In the genomic region with DNA sequence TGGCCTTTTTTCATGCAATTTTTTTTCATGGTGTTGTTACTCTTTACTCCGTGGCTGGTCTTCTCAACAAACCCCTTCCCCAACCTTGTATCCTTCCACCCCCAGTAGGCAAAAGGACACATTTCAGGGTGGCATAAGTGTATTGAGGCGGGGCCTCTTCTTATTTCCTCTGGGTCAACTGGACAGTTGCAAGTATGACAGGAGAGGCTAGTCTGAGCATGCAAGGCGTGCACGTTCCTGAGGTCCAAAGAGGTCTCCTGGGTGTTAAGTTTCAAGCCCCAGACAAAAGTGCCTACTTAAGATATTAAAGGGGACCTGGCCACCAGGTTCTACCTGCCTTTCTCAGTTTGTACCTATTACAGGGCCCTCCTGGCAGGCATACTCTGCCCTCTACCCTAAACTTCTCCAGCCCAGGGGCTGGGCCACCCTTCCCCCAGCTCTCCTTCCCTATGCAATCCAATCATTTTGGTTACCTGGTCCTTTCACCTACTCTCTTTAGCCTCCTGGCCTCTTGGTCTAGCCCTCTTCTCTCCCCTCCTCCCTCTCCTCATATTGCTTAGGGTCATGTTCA, we compare ENCODE assay signal across 17 mouse cellular contexts. TPM values are rescaled to one million over a fixed set of nuclear protein-coding genes. Genes with fewer than 3 reads are reported as not detected.
A peak's percentile ranks its signal among the peaks of the same experiment; 100 is the strongest.
DNase-seq lines count a peak whose midpoint lies in the region; ATAC-seq and TF ChIP-seq lines count a peak whose summit lies in the region.
"Had no signal": no experiment of that assay in that cellular context is flagged by ENCODE, and none has a peak within 500 bp of the region (broad histone marks: within the 10 kb centered on the region; RNA-seq: fewer than 3 reads in every experiment).

No protein-coding gene starts in this region.

- H3K9ac ChIP-seq in forebrain, embryonic 12.5 days, result no peak overlapping the region
- H3K9ac ChIP-seq in kidney, embryonic 15.5 days, result no peak overlapping the region
- H3K9ac ChIP-seq in midbrain, embryonic 14.5 days (replicated peaks; ENCODE audit: low read length), result no peak overlapping the region
- no peak overlapping the region for H3K9ac ChIP-seq in midbrain, embryonic 11.5 days (ENCODE audit: low read length)

- no peak for ATAC-seq in forebrain, embryonic 12.5 days (ENCODE audit: low FRiP score)
- ATAC-seq in kidney, embryonic 15.5 days (replicated peaks; ENCODE audit: low FRiP score), result no peak
- ATAC-seq in midbrain, embryonic 14.5 days (ENCODE audit: low FRiP score, low TSS enrichment), result no peak
- no peak for ATAC-seq in midbrain, embryonic 11.5 days (ENCODE audit: low FRiP score)

- no peak for TF ChIP-seq POLR2A in myocyte (IDR thresholded peaks at IDR 0.05; ENCODE audit: insufficient read length, low read depth)

- no peak overlapping the region for H3ac ChIP-seq in myocyte (ENCODE audit: control insufficient read depth, insufficient read length)

- H3K4me2 ChIP-seq in forebrain, embryonic 12.5 days, result 0 out of 2 replicates have a peak overlapping the region, but pooled peaks have one; percentile 4
- H3K4me2 ChIP-seq in kidney, embryonic 15.5 days, result peak overlapping the region; percentile 61; the same call in 1 of the 2 replicates
- H3K4me2 ChIP-seq in midbrain, embryonic 14.5 days (ENCODE audit: low read length), result peak overlapping the region; percentile 58; the same call in 1 of the 2 replicates
- H3K4me2 ChIP-seq in midbrain, embryonic 11.5 days, result no peak overlapping the region
- peak overlapping the region; percentile 73 for H3K4me2 ChIP-seq in myocyte (ENCODE audit: low read depth)

- 88% methylated on average over 4 of the region's 4 CpGs for WGBS in forebrain, embryonic 12.5 days
- WGBS in forebrain, embryonic 10.5 days, result 86% methylated on average over 4 of the region's 4 CpGs
- 85% methylated on average over 4 of the region's 4 CpGs for WGBS in kidney, embryonic 15.5 days
- 91% methylated on average over 4 of the region's 4 CpGs for WGBS in midbrain, embryonic 14.5 days
- 86% methylated on average over 4 of the region's 4 CpGs for WGBS in midbrain, embryonic 11.5 days

- H3K9me3 ChIP-seq in forebrain, embryonic 12.5 days, result no peaks in the 10 kb centered on the region
- H3K9me3 ChIP-seq in forebrain, embryonic 10.5 days, result no peaks in the 10 kb centered on the region
- no peaks in the 10 kb centered on the region for H3K9me3 ChIP-seq in kidney, embryonic 15.5 days (replicated peaks)
- H3K9me3 ChIP-seq in midbrain, embryonic 14.5 days (ENCODE audit: control insufficient read depth, low read length), result no peaks in the 10 kb centered on the region
- H3K9me3 ChIP-seq in midbrain, embryonic 11.5 days (ENCODE audit: control insufficient read depth, low read length), result no peaks in the 10 kb centered on the region

- H3K27me3 ChIP-seq in forebrain, embryonic 12.5 days, result no peaks in the 10 kb centered on the region
- H3K27me3 ChIP-seq in forebrain, embryonic 10.5 days (ENCODE audit: poor library complexity, severe bottlenecking), result no peaks in the 10 kb centered on the region
- H3K27me3 ChIP-seq in kidney, embryonic 15.5 days, result no peaks in the 10 kb centered on the region
- H3K27me3 ChIP-seq in midbrain, embryonic 14.5 days (ENCODE audit: control insufficient read depth, insufficient read depth, low read length), result no peaks in the 10 kb centered on the region
- H3K27me3 ChIP-seq in midbrain, embryonic 11.5 days (ENCODE audit: control insufficient read depth, insufficient read depth, low read length), result no peaks in the 10 kb centered on the region
- no peaks in the 10 kb centered on the region for H3K27me3 ChIP-seq in myocyte (ENCODE audit: control insufficient read depth, insufficient read depth, insufficient read length)
- H3K27me3 ChIP-seq: Patski had no signal

- no peaks in the 10 kb centered on the region for H3K79me2 ChIP-seq in myocyte (ENCODE audit: control insufficient read depth, insufficient read depth)

- H3K36me3 ChIP-seq in forebrain, embryonic 12.5 days (replicated peaks), result no peaks in the 10 kb centered on the region
- H3K36me3 ChIP-seq in forebrain, embryonic 10.5 days (replicated peaks), result no peaks in the 10 kb centered on the region
- H3K36me3 ChIP-seq in kidney, embryonic 15.5 days, result no peaks in the 10 kb centered on the region
- H3K36me3 ChIP-seq in midbrain, embryonic 14.5 days (ENCODE audit: control insufficient read depth, insufficient read depth, low read length), result peaks cover under 1% of the 10 kb centered on the region; the same call in 1 of the 2 replicates
- H3K36me3 ChIP-seq in midbrain, embryonic 11.5 days (ENCODE audit: control insufficient read depth, insufficient read depth, low read length), result no peaks in the 10 kb centered on the region
- no peaks in the 10 kb centered on the region for H3K36me3 ChIP-seq in myocyte (ENCODE audit: control insufficient read depth, insufficient read depth)

- DNase-seq in forebrain, embryonic 10.5 days (ENCODE audit: extremely low spot score, low spot score), result no peak
- no peak for DNase-seq in kidney, postnatal 14 days
- DNase-seq in midbrain, embryonic 14.5 days, result no peak
- DNase-seq in midbrain, embryonic 11.5 days (ENCODE audit: low spot score, missing footprints), result no peak
- DNase-seq: adrenal gland, adult 2 months; gastrocnemius, postnatal 36 days; right cerebral cortex, adult 18-20 months; thymus, adult 18-20 months had no signal

- H3K4me1 ChIP-seq in forebrain, embryonic 12.5 days, result peaks cover 13% of the 10 kb centered on the region
- peaks cover 32% of the 10 kb centered on the region for H3K4me1 ChIP-seq in forebrain, embryonic 10.5 days
- H3K4me1 ChIP-seq in kidney, embryonic 15.5 days, result peaks cover 19% of the 10 kb centered on the region
- H3K4me1 ChIP-seq in midbrain, embryonic 14.5 days (ENCODE audit: control insufficient read depth, insufficient read depth, low read length), result peaks cover 13% of the 10 kb centered on the region
- peaks cover 10% of the 10 kb centered on the region for H3K4me1 ChIP-seq in midbrain, embryonic 11.5 days (ENCODE audit: control insufficient read depth, insufficient read depth, low read length)

- no peak overlapping the region for H3K4me3 ChIP-seq in forebrain, embryonic 12.5 days (replicated peaks)
- H3K4me3 ChIP-seq in forebrain, embryonic 10.5 days, result no peak overlapping the region
- no peak overlapping the region; the same call in 1 of the 2 replicates for H3K4me3 ChIP-seq in kidney, embryonic 15.5 days (replicated peaks)
- no peak overlapping the region for H3K4me3 ChIP-seq in midbrain, embryonic 14.5 days (replicated peaks; ENCODE audit: low read depth, low read length)
- no peak overlapping the region for H3K4me3 ChIP-seq in midbrain, embryonic 11.5 days (ENCODE audit: low read depth, low read length)
- H3K4me3 ChIP-seq in myocyte, result peak overlapping the region; percentile 46

- no peak overlapping the region for H3K27ac ChIP-seq in forebrain, embryonic 12.5 days
- H3K27ac ChIP-seq in forebrain, embryonic 10.5 days, result no peak overlapping the region
- H3K27ac ChIP-seq in kidney, embryonic 15.5 days, result no peak overlapping the region
- no peak overlapping the region for H3K27ac ChIP-seq in midbrain, embryonic 14.5 days (replicated peaks; ENCODE audit: low read depth, low read length)
- H3K27ac ChIP-seq in midbrain, embryonic 11.5 days (ENCODE audit: low read depth, low read length), result no peak overlapping the region

TF ChIP-seq in myocyte, 11 proteins besides CTCF, POLR2A, EP300 and RAD21 (continues in another document):
- no peak for TF ChIP-seq MYOD1 (IDR thresholded peaks at IDR 0.05; ENCODE audit: control insufficient read depth in 1 of 3, insufficient read length in 2 of 3, low read depth in 2 of 3)
- TF ChIP-seq TCF12 (IDR thresholded peaks at IDR 0.05; ENCODE audit: insufficient read depth, poor library complexity, severe bottlenecking), result no peak
- TF ChIP-seq CEBPB (IDR thresholded peaks at IDR 0.05; ENCODE audit: insufficient read depth, poor library complexity, severe bottlenecking), result no peak
- no peak for TF ChIP-seq SRF (IDR thresholded peaks at IDR 0.05; ENCODE audit: control insufficient read depth, insufficient read length, low read depth)
- TF ChIP-seq USF1 (IDR thresholded peaks at IDR 0.05; ENCODE audit: low read depth), result no peak

RNA-seq across cellular contexts. Expression of a gene that starts 1.9 kb away (rescaled TPM):
- 14.0 and 15.8 TPM in 2 replicates for polyA plus RNA-seq in forebrain, embryonic 12.5 days (2016; fragmentation: Nextera tagmentation; extraction: Ambion mirVana)
- 6.3 and 6.6 TPM in 2 replicates for polyA plus RNA-seq in forebrain, embryonic 10.5 days (2016; fragmentation: Nextera tagmentation; extraction: Ambion mirVana)
- polyA plus RNA-seq in kidney, embryonic 15.5 days (2015; fragmentation: Nextera tagmentation; extraction: Ambion mirVana), result 5.9 and 6.3 TPM in 2 replicates
- 13.9 and 15.7 TPM in 2 replicates for polyA plus RNA-seq in midbrain, embryonic 14.5 days (2014; fragmentation: Nextera tagmentation; extraction: Ambion mirVana)
- 12.0 and 12.9 TPM in 2 replicates for polyA plus RNA-seq in midbrain, embryonic 11.5 days (2014; fragmentation: Nextera tagmentation; extraction: Ambion mirVana)
- polyA plus RNA-seq in myocyte (2012; fragmentation: generic; extraction: Trizol), result 2.8 TPM

RNA-seq across cellular contexts. Expression of a gene that starts 32.0 kb away (rescaled TPM):
- polyA plus RNA-seq in forebrain, embryonic 12.5 days (2016; fragmentation: Nextera tagmentation; extraction: Ambion mirVana), result not detected in 2 replicates
- polyA plus RNA-seq in forebrain, embryonic 10.5 days (2016; fragmentation: Nextera tagmentation; extraction: Ambion mirVana), result not detected in 2 replicates
- polyA plus RNA-seq in kidney, embryonic 15.5 days (2015; fragmentation: Nextera tagmentation; extraction: Ambion mirVana), result not detected in 2 replicates
- polyA plus RNA-seq in midbrain, embryonic 14.5 days (2014; fragmentation: Nextera tagmentation; extraction: Ambion mirVana), result not detected in 2 replicates
- 0.25 TPM in 1 of 2 replicates, not detected in the other for polyA plus RNA-seq in midbrain, embryonic 11.5 days (2014; fragmentation: Nextera tagmentation; extraction: Ambion mirVana)
- polyA plus RNA-seq in myocyte (2012; fragmentation: generic; extraction: Trizol), result not detected
- polyA plus RNA-seq: adrenal gland, adult 2 months; CD4-positive, CD25-positive, alpha-beta regulatory T cell, adult 4 months; heart, embryonic 14.5 days; intestine, embryonic 16.5 days; limb, embryonic 11.5 days; neural tube, embryonic 14.5 days; Patski had no signal

RNA-seq across cellular contexts. Expression of a gene that starts 46.6 kb away (rescaled TPM):
- 7.2 and 7.5 TPM in 2 replicates for polyA plus RNA-seq in forebrain, embryonic 12.5 days (2016; fragmentation: Nextera tagmentation; extraction: Ambion mirVana)
- 6.0 and 6.8 TPM in 2 replicates for polyA plus RNA-seq in forebrain, embryonic 10.5 days (2016; fragmentation: Nextera tagmentation; extraction: Ambion mirVana)
- polyA plus RNA-seq in kidney, embryonic 15.5 days (2015; fragmentation: Nextera tagmentation; extraction: Ambion mirVana), result 5.1 and 6.2 TPM in 2 replicates
- polyA plus RNA-seq in midbrain, embryonic 14.5 days (2014; fragmentation: Nextera tagmentation; extraction: Ambion mirVana), result 12.7 and 13.4 TPM in 2 replicates
- 7.2 and 10.4 TPM in 2 replicates for polyA plus RNA-seq in midbrain, embryonic 11.5 days (2014; fragmentation: Nextera tagmentation; extraction: Ambion mirVana)
- polyA plus RNA-seq in myocyte (2012; fragmentation: generic; extraction: Trizol), result 0.80 TPM
- polyA plus RNA-seq: Patski had no signal

RNA-seq across cellular contexts. Expression of a gene that starts 59.0 kb away (rescaled TPM):
- polyA plus RNA-seq in forebrain, embryonic 12.5 days (2016; fragmentation: Nextera tagmentation; extraction: Ambion mirVana), result 3.8 and 4.1 TPM in 2 replicates
- polyA plus RNA-seq in forebrain, embryonic 10.5 days (2016; fragmentation: Nextera tagmentation; extraction: Ambion mirVana), result 2.7 and 3.4 TPM in 2 replicates
- 2.3 and 2.4 TPM in 2 replicates for polyA plus RNA-seq in kidney, embryonic 15.5 days (2015; fragmentation: Nextera tagmentation; extraction: Ambion mirVana)
- 5.5 and 5.7 TPM in 2 replicates for polyA plus RNA-seq in midbrain, embryonic 14.5 days (2014; fragmentation: Nextera tagmentation; extraction: Ambion mirVana)
- 2.5 and 3.0 TPM in 2 replicates for polyA plus RNA-seq in midbrain, embryonic 11.5 days (2014; fragmentation: Nextera tagmentation; extraction: Ambion mirVana)
- 0.11 TPM for polyA plus RNA-seq in myocyte (2012; fragmentation: generic; extraction: Trizol)
- polyA plus RNA-seq: adrenal gland, adult 2 months had no signal
